Mouse (Mus musculus) regulatory T cell (primary cell): Measurements from ENCODE around the gene 4933405O20Rik.

ENCODE experiments used
- in situ Hi-C: fragments of 300-600 bp; cut with MboI, MseI; formaldehyde crosslinking; loops from one replicate; pipeline ENCODE4 v1.15.1; 2025; ENCODE audit warnings: high pct_unique_total_duplicates

Gene 4933405O20Rik

GRCm38 (mm10) chr7:50598890-50599289 is at the start of gene 4933405O20Rik:
Gene 4933405O20Rik (plus strand): TSS chr7:50599190.
- in situ Hi-C loops = no loop called here

DNA sequence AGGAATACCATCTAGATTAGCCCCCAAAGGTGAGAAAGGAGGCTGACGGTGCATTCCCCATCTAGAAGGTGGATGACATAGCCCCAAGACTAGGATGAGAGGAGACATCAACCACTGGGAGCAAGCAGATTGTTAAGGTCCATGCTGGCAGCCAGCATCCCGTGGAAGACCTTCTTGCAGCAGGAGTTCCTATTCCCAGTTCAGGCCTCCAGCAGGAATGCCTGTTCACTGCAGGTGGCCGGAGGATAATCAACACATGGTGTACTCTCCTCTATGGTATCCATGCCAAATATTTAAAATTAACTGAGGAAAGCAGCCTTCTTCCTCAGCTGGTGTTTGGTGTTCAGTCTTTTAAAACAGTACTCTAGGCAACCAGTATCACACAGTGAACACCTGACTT is 49.4 kb upstream of the 4933405O20Rik start:
- in situ Hi-C loops = no loop called here

DNA sequence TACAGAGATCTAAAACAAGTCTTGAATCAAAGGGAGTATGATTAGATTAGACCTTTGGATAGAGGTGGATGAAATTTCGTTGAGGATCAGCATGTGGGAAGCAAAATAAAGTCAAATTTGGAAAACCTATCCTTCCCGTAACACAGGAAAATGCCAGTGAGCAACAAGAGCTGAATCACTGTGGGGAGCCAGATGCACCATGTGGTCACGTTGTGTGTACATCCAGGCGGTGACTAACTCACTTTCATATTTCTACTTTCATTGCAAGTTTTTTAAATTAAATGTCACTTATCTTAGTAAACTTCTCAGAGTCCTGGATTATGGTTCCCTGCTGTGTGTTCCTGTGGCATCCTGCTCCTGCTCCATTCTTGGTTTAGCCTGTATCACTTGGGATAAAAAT is 47.6 kb upstream of the 4933405O20Rik start:
- in situ Hi-C loops = no loop called here

- in situ Hi-C loops = no loop called here
Observed at GRCm38 (mm10) chr7:50562708-50563107, 36.3 kb upstream of the 4933405O20Rik start.

- in situ Hi-C loops = no loop called here
Observed at GRCm38 (mm10) chr7:50573841-50574240, 25.1 kb upstream of the 4933405O20Rik start.

- in situ Hi-C loops = no loop called here
Observed at GRCm38 (mm10) chr7:50588642-50589424, 10.2 kb upstream of the 4933405O20Rik start.

DNA sequence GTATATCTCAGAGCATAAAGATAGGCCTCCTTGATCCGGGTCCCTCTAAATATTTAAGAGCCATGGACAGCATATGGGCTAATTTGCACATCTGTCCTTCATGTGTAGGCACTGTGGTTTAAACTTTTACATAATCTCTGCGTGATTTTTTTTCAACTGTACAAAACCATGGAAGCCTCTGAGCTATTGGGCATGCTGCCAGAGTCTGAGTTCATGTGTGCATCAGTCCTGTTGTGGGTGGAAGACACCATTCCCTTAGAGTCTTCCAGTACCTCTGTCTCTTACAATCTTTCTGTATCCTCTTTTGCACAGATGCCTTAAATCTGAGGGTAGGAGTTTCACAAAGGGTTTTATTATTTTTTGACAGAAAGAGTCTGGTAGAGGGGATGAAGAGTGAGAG is 15.1 kb downstream of the 4933405O20Rik start:
- in situ Hi-C loops = no loop called here

GRCm38 (mm10) chr7:50629186-50629585 is 30.2 kb downstream of the 4933405O20Rik start:
- in situ Hi-C loops = no loop called here

- in situ Hi-C loops = no loop called here
Observed at GRCm38 (mm10) chr7:50633147-50633546, 34.2 kb downstream of the 4933405O20Rik start.
